Mouse (Mus musculus): ENCODE results near the gene Dnajc12. TPM values are rescaled to one million over a fixed set of nuclear protein-coding genes. Genes with fewer than 3 reads are reported as not detected.
"Not testable (repeated sequence)": the region's sequence is repeated elsewhere in the genome, so short reads cannot be mapped to it uniquely, and the experiment has no call there.

Gene Dnajc12
- total RNA-seq (2021): 10 to 100 TPM; 15.6 to 18.2 TPM

GRCm38 (mm10) chr10:63382372-63383279 lies at the start of gene Dnajc12:
Gene Dnajc12 (plus strand): TSS chr10:63382443.
- peak; percentile 40 to 61 for DNase-seq (ENCODE audit: extremely low spot score in 1 of 2, low spot score in 1 of 2)

DNA sequence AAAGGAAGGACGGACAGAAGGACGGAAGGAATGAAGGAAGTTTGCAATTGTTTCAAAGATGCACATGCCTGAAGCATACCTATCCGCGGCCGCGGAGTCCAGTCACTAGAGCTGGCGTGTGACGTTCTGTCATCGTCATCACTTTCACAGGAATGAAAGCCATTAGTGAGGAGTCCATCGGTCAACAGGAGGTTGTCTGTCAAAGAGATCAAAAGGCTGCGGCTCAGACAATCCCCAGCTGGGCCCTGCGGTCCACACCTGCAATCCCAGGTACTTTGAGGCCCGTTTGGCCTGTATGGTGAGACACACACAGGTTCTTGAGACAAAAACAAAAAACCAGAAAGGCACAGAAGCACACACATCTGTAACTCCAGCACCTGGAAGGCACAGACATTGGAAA lies 45.3 kb upstream of the Dnajc12 start:
- no peak for DNase-seq (ENCODE audit: extremely low spot score in 1 of 2, low spot score in 1 of 2)

DNA sequence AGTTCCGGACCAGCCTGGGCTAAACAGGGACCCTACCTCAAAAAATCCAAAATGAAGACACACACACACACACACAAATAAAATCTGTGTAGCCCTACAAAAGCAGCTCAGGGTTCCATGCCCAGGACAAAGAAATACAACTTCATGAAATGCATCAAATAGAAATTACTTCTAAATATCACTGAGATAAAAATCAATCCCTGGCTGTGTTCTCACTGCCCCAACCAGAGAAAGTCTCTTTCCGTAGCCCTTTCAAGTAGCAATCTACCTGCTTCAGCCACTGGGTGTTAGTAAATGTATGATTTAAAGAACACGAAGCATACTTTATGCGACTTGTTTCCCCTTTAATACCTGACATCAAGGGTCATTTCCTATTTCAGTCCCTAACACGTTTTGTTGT lies 44.9 kb upstream of the Dnajc12 start:
- no peak for DNase-seq (ENCODE audit: extremely low spot score in 1 of 2, low spot score in 1 of 2)

- DNase-seq (ENCODE audit: extremely low spot score in 1 of 2, low spot score in 1 of 2): peak; percentile 31 to 46
These were observed 44.0 kb upstream of the Dnajc12 start for GRCm38 (mm10) chr10:63337951-63338836.

DNA sequence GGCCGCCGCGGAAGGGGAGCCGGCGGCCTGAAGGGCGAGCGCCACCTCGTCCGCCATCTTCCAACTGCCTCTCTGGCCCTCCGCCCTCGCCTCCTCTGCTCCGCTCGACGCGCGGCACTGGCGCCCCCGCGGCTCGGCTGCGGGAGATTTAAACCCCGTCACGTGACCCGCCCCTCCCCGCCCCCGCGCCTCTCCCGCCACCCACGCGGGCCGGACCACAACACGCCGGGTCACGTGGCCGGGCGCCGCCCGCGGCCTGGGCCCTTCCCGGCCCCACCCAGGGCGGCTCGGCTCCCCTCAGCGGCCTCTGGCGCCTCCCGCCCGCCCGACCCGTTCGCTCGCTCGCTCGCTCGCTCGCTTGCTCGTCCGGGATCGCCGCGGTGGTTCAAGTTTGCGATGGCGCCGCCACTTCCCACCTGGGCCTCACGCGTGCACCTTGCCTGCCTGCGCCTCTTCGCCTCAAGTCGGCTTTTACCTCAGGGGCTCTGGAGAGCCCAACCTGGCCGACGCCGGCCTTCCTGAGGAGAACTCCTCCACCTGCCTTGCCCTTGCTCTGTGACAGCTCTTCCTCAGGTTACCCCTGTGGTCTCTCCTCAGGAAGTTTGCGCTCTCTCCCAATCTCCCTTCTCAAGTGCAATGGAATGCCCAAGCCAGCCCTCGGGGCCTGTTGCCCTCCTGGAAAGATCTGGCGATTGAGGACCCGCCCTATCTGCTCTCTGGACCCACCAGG lies 43.2 kb upstream of the Dnajc12 start:
- DNase-seq (ENCODE audit: extremely low spot score in 1 of 2, low spot score in 1 of 2): peak; percentile 79 to 80

DNA sequence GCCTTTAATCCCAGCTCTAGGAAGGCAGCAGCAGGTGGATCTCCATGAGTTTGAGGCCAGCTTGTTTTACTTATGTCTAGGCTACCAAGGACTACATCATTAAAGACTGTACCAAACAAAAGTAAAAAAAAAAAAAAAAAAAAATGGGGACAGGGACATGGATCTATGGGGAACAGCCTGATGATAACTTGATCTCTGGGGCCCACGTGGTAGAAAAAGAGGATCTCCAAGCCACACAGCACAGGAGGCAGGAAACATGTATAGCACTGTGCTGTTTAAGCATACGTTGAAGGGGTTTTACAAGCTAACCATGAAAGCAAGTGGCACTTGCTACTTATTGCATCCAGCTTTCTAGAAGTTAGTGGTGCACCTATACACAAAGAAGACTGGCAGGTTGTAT lies 40.9 kb upstream of the Dnajc12 start:
- DNase-seq (ENCODE audit: extremely low spot score in 1 of 2, low spot score in 1 of 2): no peak

- no peak for DNase-seq (ENCODE audit: extremely low spot score in 1 of 2, low spot score in 1 of 2)
These were observed 37.5 kb upstream of the Dnajc12 start for GRCm38 (mm10) chr10:63344751-63345150.

- no peak for DNase-seq (ENCODE audit: extremely low spot score in 1 of 2, low spot score in 1 of 2)
These were observed 34.0 kb upstream of the Dnajc12 start for GRCm38 (mm10) chr10:63348291-63348690.

GRCm38 (mm10) chr10:63350666-63351065 lies 31.6 kb upstream of the Dnajc12 start:
- DNase-seq (ENCODE audit: extremely low spot score in 1 of 2, low spot score in 1 of 2): no peak

DNA sequence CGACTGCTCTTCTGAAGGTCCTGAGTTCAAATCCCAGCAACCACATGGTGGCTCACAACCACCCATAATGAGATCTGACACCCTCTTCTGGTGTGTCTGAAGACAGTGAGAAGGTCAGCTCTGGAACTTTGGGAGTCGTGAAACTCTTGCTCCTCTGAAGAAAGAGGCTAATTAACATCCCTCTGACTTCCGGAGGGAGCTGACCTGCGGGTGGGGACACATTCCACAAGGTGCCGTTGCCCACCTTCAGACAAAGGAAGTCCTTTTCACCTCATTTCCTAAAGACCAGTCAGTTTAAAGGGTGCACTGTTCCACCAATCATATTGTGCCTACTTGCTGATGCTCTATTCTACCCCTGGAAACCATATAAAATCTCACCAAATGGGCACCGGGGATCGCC lies 31.1 kb upstream of the Dnajc12 start:
- DNase-seq (ENCODE audit: extremely low spot score in 1 of 2, low spot score in 1 of 2): not testable (repeated sequence)

GRCm38 (mm10) chr10:63352111-63352510 lies 30.1 kb upstream of the Dnajc12 start:
- no peak for DNase-seq (ENCODE audit: extremely low spot score in 1 of 2, low spot score in 1 of 2)

GRCm38 (mm10) chr10:63360502-63360901 lies 21.7 kb upstream of the Dnajc12 start:
- no peak for DNase-seq (ENCODE audit: extremely low spot score in 1 of 2, low spot score in 1 of 2)

GRCm38 (mm10) chr10:63365918-63366455 lies 16.3 kb upstream of the Dnajc12 start:
- DNase-seq (ENCODE audit: extremely low spot score in 1 of 2, low spot score in 1 of 2): no peak

DNA sequence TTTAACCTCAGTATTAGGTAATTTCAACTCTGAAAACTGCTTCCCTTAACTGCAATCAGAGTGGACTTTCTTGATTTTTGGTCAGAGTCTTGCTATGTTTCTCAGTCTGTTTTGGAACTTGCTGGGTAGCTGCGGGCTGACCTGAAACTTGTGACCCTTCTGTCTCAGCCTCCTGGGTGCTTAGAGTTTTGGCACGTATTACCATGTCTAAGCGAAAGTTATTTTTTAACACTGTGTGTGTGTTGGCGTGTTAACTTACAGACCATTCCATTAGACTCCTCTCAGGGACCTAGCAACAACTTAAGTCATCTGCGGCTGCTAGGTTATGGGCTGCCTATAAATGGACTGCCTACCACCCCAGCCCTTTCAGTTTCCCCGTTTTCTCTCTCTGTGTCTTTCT lies 14.9 kb upstream of the Dnajc12 start:
- no peak for DNase-seq (ENCODE audit: extremely low spot score in 1 of 2, low spot score in 1 of 2)

DNA sequence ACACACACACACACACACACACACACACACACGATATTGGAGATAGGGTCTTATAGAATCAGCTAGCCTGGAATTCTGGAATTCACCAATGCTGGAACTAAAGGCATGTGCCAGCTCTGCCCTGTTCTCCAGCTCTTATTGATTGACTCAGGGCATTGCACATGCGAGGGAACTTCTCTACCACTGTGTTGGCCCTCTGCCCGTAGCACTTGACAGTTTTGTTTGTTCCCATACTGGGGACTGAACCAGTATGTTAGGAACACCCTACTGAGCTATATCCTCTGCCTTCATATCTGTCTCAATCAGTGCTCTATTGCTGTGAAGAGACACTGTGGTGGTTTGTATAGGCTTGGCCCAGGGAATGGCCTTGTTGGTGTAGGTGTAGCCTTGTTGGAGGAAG lies 14.2 kb upstream of the Dnajc12 start:
- DNase-seq (ENCODE audit: extremely low spot score in 1 of 2, low spot score in 1 of 2): no peak

DNA sequence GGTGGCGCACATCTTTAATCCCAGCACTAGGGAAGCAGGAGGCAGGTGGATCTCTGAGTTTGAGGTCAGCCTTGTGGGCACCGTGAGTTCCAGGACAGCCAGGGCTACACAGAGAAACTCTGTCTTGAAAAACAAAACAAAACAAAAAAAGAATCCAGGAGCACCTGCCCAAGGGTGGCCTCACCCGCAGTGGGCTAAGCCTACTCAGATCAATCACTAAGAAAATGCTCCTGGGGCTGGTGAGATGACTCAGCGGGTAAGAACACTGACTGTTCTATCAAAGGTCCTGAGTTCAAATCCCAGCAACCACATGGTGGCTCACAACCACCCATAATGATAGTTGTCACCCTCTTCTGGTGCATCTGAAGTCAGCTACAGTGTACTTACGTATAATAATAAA lies 5.9 kb upstream of the Dnajc12 start:
- no peak for DNase-seq (ENCODE audit: extremely low spot score in 1 of 2, low spot score in 1 of 2)

GRCm38 (mm10) chr10:63377468-63377867 lies 4.8 kb upstream of the Dnajc12 start:
- DNase-seq (ENCODE audit: extremely low spot score in 1 of 2, low spot score in 1 of 2): peak; percentile 35 to 59

DNA sequence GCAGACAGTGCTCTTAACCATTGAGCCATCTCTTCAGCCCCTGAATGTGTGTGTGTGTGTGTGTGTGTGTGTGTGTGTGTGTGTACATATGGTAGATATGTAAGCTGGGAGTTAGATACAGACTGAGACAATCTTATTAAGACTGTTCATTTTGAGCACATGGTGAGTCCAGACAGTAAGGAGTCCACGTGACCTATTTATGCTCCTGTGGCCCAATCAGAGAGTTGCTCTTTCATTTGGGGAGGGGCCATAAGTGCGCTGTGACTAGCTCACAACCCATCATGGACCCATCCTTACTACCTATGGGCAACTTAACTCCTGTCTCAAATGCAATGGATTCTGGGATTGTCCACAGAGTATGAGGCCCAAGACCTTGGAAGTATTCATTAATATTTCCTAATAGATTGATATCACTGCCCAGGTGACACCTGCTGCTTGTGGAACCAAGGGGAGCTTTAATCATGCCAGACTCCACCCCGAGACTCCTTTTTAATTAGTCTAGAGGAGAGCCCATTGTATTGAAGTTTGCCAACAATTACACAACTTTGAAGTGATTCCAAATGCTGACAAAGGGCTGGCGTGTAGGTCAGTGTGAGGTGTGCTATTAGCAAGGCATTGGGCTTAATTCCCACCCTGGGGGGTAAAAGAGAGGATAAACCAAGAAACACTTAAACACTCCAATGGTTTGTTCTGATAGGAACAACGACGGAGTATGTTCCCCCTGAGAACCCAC lies 3.1 kb upstream of the Dnajc12 start:
- no peak for DNase-seq (ENCODE audit: extremely low spot score in 1 of 2, low spot score in 1 of 2)

- DNase-seq (ENCODE audit: extremely low spot score in 1 of 2, low spot score in 1 of 2): peak in 1 of 2 experiments; percentile 13
These were observed 554 bp upstream of the Dnajc12 start, which contains the start of gene Sirt1 for GRCm38 (mm10) chr10:63381498-63382280. Gene Sirt1 (minus strand): TSS chr10:63381704.
